Mouse (Mus musculus) 3134 (cell line): Measurements from ENCODE around the gene Nfic.

Experiments used
- DNase-seq: peaks from one replicate; pipeline ENCODE4 v3.0.0-alpha.2; 2011; ENCODE audit warnings: low spot score; ENCODE audit not compliant: insufficient read length; ENCODE audit errors: extremely low read depth

The Nfic gene

DNA sequence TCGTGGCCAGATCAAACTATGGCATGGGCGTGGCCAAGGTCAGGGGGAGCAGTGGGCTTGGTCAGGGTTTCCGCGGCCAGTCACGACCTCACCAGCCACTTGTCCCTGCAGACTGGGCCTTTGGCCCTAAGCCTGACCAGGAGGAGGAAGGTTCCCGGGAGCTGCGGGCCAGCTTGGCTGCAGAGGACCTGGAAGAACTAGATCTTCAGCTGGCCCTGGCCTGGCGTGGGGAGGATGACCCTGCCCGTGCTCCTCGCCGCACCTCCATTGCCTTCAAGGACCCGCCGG lies 64.8 kb downstream of the Nfic start:
- no peak for DNase-seq

DNA sequence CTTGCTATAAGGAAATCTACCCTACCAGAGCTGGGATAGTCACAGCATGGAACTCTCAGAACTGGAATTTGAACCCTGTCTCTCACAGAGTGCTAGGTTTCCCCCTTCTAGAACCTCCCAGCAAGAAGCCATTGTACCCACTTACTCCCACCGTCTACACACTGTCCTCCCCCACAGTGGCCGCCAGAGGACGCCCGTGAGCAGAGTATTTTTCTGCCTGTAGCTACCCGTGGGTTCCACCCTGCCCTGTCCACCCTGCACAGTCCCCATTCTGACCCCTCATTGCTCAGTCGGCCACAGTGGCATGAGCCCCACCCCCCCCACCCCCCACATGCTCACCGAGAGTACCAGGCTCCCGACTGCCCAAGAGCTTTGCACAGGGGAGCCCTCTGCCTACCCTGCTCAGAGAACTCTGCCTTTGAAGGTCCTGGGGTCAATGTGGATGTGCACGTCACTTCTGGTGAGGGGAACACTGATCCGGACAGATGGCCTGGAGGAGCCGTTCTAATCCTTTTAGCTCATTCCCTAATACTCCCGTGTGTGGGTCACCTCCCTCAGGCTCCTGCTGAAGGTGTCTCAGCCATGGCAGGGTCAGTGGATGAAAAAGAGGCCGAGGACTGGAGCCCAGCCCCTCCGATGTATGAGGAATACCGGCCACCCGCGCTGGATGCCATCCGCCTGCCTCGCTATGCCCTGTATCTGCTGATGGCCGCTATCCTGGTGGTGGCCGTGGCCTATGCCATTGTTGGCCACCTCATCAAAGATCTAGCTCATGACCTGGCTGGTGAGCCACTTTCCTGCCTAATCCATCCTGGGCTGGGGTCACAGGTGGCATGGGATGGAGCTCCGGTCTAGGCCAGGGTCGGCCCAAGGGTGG lies 65.4 kb downstream of the Nfic start:
- no peak for DNase-seq

DNA sequence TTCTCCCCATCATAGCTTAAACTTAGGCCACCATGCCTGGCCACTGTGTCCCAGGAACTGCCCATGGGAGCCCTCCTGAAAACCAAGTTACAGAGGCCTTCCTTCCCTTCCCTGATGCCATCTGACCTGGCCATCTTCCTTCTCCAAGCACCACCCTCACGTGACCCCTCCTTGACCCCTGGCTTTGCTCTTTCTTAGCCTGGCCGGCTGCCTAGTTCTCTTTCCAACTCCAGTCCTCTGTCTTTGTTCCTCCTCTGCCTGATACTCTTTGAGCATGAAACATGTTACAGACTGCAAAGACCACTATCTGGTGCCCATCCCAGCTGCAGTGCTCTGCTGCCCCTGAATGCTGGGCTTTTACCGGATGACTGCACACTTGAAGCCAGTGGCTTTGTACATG lies 66.1 kb downstream of the Nfic start:
- DNase-seq, result no peak

DNA sequence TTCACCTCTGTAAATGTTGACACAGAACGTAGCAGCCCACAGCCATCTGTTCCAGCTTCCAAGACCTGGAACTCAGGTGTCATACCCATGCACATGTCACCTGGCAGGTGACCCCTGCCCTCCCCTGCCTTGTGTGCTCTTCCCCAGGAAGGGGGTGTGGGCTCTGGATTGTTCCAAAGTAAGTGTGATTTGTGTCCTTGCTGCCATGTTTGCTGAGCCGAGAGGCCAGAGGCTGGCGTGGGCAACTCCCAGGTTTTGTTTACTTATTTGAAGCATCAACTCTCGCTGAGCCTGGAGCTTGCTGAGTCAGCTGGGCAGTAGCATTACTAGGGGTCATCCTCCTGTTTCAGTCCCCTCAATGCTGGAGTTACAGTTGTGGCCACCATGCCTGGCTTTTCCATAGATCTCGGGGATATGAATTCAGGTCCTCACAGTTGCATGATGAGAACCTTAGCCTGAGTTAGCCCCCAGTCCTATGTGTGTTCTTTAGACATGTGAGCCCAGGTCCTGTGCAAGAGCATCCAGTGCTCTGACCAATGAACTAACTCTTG lies 66.9 kb downstream of the Nfic start, which contains the start of gene Gm48552:
Gene Gm48552, plus strand, starts transcription at position 501 of the 551 bp plus-strand sequence.
- DNase-seq, result no peak

DNA sequence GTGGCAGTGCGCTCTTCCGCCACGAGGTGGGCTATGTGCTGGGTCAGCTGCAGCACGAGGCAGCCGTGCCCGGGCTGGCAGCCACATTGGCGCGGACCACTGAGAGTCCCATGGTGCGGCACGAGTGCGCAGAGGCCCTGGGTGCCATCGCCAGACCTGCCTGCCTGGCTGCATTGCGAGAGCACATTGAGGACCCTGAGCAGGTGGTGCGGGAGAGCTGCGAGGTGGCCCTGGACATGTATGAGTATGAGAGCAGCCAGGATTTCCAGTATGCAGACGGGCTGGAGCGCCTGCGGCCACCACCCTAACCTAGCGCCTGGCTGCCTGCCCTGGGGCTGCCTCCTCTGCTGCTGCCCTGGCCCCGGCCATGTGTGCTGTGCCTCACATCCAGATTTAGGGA lies 67.7 kb downstream of the Nfic start:
- DNase-seq, result no peak

DNA sequence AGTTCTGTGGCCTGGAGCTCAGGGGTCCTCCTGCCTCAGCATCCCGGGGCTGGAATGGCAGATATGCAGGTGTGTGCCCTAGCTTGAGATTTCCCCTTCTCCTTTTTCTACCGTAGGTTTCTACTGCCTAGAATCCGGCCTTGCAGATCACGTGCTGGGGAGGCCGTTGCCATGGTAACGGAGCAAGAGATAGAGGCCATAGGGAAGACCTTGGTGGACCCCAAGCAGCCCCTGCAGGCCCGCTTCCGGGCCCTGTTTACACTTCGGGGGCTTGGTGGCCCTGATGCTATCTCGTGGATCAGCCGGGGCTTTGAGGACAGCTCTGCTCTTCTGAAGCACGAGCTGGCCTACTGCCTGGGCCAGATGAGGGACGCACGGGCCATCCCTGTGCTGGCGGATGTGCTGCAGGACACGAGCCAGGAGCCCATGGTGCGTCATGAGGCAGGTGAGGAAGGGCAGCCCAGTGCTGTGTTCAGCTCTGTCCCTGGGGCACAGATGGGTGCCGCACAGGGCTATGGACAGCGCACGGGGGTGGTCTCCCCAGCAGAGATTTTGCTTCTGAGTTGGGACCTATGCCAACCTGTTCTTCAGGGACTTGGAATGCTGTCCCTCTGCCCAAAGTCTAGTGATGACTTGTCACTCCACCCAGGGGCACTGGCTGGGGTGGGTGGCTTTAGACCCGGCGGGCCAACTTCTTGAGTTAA lies 69.7 kb downstream of the Nfic start:
- no peak for DNase-seq

DNA sequence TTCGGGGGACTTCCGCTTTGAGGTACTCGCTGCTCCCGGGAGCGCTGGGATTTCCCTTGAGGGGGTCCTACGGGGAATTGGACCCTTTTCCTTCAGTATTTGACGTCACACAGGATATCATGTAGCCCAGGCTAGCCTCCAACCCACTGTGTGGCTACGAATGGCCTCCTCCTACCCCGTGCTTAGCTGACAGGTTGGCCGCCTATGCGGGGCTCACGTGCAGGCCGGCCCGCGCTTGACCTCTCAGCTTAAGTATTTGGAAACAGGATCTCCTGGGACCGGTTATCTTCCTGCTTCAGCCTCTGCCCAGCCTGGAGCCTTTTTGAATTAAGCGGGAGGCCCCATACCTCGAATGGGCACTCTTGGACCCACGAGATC lies 70.8 kb downstream of the Nfic start:
- no peak for DNase-seq

DNA sequence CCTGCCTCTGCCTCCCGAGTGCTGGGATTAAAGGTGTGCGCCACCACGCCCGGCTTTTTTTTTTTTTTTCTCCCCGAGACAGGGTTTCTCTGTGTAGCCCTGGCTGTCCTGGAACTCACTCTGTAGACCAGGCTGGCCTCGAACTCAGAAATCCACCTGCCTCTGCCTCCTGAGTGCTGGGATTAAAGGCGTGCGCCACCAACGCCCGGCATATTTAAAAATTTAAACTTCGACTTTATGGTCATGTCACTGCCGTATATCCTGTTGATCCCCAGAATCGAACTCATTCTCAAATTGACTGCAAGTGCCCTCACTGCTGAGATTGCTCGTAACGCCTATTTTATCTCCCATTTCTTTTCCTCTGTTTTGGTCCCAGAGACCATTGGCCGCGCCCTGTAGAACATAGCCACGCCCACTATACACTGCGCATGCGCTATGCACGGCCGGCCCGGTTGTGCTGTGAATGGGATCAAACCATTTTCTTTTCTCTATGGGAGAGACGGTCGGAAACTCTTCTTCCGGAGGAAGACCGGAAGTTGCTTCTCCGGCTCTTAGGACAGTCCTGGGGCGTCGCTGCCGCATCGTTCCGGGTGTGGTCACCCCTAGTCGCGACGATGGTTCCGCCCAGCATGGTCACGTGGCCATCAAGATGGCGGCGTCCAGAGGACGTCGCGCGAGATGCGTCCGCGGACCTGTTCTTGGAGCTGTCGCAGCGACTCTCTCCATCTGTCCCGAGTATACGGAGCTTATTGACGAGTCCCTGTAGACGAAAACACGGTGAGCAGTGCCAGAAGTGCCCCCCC lies 71.4 kb downstream of the Nfic start, which contains the start of the genes Dohh and Gm48551:
Gene Dohh, plus strand, starts transcription at position 627 of the 803 bp plus-strand sequence.
Gene Gm48551, plus strand, starts transcription at position 665 of the 803 bp plus-strand sequence.
- DNase-seq, result peak; percentile 99

DNA sequence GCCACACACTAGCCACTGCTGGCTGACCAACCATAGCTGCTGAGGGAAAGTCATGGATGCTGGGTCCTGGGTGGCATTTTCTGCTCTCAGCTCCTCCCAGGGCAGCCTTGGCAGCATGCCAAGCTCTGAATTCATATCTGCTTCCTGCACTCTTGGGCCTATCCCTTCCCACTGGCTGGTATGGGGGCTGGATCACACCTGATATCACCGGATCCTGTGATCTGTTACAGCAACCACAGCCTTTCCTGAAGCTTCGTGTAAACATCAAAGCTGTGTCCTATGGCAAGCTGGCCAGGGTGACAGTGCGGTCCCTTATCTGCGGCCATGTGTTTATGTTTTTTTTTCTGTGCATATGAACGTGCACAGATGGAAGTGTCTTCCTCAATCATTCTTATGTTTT lies 73.4 kb downstream of the Nfic start:
- no peak for DNase-seq

DNA sequence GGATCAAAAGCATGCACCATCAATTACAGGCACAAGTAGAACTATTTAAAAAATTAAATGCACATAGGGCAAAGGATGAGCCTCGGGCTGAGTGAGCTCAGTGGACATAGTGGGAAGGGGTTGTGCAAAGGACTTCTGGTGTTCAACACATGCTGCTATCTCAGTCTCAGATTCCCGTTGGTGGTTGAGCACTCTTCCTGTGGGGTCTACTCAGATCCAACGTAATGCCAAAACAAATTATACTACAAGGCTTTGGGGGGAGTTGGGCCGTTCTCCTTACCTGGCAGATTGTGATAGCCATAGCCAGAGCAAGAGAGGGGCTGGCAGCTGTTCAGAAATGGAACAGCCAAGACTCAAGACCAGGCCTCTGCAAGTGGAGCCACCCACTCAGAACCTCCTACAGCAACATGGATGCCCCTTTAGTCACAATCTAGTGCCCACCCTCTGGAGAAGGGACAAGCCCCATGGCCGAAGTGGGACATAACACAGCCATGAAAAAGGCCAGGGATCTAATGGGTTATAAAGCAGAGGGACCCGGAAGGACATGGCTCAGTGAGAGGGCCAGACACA lies 75.5 kb downstream of the Nfic start:
- no peak for DNase-seq

DNA sequence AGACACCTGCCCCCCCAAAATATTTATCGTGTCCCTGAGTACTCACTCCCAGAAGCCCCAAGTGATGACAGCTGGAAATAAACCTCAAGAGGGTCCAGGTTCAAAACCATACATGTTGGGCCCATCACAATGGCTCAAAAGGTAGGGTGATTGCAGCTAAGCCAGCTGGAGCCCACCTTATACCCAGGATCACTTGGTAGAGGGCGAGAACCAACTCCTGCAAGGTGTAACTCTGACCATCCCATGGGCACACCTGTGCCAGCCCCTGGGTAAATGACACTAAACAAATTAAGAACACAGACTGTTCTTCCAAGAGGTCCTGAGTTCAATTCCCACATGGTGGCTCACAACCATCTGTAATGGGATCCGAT lies 76.3 kb downstream of the Nfic start:
- no peak for DNase-seq

DNA sequence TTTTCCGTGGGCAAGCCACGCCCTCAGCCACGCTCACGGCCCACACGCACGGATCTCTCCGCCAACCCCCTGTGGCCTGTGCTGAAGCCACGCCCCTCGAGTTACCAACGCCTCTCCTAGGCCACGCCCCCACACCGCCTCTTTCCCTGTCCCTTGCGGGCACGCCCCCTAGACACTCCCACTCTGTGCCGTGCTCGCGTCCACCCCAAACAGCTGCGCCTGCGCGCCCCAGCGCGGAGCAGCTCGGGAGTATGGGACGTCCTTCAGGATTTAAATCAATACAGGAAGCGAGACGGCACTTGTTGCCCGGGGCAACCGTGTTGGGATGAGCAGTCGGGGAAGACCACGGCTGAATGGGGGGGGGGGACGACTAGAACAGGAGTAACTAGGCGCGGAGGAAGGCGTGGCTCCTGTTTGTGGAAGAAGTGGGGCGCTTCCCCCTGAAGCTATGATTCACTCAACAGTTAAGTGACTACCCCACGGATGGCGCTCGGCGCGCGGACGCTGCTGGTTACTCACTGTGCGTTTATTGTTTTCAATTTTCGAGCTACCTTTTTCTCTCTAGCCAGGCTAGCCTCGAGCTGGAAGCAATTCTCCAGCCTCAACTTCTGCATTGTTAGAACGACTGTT lies 76.8 kb downstream of the Nfic start:
- peak; percentile 100 for DNase-seq

DNA sequence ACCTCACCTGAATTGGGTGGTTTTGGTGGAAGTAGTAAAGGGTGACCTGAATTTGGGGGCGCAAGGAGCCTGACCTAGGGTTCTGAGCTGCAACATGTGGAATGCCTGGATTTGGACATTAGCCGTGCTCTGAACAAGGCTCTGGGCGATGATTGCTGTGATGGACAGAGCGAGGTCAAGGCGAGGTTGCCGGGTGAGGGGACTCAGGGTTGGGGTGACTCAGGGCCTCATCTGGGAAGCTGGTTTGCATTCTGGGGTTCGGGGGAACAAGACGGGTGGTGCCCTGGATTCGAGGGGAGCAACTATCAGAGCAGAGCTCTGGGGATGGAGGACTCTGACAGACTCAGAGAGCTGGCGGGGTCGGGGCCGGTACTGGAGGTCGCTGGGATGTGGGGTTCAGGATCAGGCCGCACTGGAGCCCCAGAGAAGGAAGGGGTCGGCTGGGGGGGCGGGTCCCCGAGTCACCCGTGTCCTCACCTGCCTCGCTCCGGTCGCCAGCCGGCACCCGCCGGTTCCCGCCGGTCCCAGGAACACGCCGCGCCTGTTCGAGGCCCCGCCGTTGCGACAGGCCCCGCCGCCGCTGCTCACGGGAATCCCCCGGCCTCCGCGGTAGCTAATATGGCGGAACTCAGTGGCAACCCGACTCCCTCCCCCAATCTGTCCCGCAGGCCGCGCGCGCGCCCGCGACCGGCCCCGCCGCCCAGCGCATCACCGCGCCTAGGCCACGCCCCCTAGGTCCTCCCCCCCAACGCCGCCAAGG lies 77.5 kb downstream of the Nfic start, which contains the start of gene Fzr1:
Gene Fzr1, minus strand, starts transcription at position 724 of the 760 bp plus-strand sequence.
- no peak for DNase-seq

DNA sequence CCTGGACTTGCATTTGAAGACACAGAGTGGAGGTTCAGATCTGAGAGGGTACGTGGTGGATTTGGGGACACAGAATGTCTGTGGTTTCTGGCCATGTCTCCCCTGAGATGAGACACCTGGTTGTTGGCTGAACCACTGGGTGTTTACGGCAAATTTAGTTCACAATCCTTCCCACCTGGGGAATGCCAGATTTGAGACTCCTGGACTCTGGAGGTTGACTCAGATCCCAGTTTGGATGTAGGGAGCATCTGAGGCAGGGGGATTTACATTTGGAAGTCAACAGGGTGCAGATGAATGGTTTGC lies 78.1 kb downstream of the Nfic start:
- no peak for DNase-seq

DNA sequence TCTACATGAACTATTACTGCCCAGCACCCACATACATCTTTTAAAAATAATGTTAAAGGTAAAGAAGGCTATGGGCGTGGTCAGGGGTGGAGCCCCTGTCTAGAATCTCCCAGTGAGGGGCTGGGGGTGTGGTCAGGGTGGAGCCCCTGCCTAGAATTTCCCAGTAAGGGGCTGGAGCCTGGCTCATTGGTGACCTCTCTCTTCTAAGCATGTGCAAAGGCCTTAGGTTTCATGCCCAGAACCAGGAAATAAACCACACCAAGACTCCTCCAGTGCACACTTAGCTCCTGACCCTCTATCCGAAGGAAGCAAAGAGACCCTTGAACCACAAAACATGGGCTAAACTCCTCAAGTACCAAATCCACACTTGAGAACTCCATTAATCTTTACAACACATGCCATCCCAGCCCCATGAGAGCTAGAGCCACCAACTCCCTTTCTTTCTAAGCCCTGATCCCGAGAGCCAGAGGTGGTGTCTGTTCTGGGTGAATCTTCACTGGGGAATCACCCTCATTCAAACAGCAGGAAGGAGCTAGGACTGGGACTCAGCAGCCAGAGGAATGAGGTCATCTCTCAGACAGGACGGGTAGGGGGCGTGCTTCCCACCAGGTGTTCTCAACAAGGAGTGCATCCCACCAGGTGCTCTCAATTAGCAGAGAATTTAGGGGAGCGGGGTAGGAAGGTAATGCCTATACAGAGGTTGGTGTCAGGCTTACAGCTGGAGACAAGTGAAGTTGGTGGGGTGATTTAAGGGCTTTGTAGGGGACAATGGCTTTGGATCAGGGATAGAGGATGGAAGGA lies 78.7 kb downstream of the Nfic start:
- no peak for DNase-seq

DNA sequence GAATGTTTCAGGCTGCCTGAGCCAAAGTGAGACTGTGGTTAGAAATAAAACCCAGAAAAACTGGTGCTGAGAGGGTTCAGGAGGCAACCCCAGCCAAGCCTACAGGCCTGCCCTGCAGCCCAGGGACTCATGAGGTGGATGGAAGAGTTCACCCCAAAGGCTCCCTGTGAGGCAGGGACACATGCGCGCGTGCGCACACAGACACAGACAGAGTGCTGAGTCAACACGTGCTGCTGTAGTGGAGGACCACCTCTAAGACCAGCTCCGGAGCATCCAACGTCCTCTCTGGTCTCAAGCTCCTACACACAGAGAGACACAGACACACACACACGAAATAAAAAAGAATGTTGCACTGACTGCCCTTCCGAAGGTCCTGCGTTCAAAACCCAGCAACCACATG lies 80.1 kb downstream of the Nfic start:
- DNase-seq, result no peak

DNA sequence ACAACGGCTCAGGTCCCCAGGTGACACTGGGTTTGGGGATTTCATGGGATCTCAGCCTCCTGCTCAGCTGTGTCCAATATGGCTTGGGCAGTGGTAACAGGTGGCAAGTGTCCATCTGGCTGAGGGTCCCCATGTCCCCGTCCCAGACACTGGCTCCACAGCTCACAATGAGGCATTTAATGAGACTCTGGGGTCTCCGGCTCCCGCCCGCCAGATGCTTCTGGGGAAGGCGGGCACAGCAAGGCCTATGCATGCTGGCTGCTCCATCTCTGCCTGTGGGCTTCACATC lies 88.3 kb downstream of the Nfic start:
- DNase-seq, result no peak

DNA sequence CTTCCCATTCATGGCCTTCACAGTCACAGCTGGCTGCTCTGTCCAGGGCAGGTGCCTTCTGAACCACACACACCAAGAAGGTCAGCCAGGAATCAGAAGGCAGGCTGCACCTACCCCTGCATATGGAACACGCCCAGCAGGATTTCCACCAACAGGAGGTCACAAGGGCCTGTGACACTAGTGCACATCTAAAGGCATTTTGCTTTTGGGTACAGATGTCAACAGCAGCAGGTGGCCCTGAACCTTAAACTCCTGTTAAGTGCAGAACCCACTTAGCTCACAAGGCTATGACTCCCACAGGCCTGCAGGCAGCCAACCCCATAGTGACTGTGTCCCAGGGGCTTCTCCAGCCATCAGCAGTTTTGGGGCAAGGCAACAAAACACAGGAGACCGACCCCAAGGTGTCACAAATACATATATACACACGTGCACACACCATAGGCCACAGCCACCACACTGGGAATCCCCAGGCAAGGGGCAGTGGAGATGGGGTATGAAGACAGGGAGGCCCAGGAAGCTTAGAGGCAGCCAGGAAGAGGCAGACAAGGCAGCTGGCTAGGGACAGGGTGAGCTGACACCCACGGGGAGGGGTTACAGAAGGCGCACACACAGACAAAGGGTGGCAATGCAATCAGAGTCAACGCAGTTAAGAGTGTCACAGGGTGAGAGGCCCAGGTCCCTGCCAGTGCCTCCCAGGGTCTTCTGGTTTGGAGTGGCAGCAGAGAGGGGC lies 88.8 kb downstream of the Nfic start:
- DNase-seq, result no peak
